Mouse (Mus musculus): ENCODE measurements around the gene Tspan5.

DNA sequence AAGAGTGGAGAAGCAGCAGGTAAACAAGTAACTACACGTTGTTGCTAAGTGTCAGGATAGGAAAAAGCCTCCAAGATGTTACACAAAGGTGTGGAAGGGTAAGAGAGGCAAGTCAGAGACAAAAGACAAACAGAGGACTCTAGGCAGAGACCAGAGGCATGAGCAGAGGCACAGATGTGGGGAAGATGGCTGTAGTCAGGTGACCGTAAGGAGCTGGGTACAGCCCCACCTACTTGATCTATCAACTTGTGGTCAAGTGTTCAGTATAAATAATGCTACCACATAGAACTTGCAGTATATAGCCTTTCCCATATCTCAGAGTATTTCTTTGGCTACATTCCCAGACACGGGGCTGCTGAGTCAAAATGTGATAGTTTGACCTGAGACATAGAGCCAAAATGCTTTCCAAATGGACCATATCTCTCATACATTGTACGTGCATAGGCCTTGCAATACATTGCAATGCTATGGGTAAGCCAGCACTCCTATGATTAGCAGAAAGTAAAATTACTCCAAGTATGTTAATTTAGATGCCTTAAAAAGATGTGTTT is 2.8 kb upstream of the Tspan5 start:
- TF ChIP-seq CHD2 (IDR thresholded peaks at IDR 0.05; ENCODE audit: low read depth, low read length) (no peak), ZC3H11A (IDR thresholded peaks at IDR 0.05; ENCODE audit: borderline replicate concordance, low read depth, low read length) (no peak), ZNF384 (IDR thresholded peaks at IDR 0.05; ENCODE audit: low read depth, low read length) (no peak), HCFC1 (IDR thresholded peaks at IDR 0.05; ENCODE audit: borderline replicate concordance, insufficient read depth, low read length) (no peak), MAFK (IDR thresholded peaks at IDR 0.05; ENCODE audit: insufficient read depth, low read depth, low read length) (no peak)
